Mouse (Mus musculus): ENCODE measurements around the gene Slc1a1. TPM values are rescaled to one million over a fixed set of nuclear protein-coding genes. Genes with fewer than 3 reads are reported as not detected.

Gene Slc1a1
- polyA plus RNA-seq, 1 experiment from 2014 or later = 0.09 TPM

DNA sequence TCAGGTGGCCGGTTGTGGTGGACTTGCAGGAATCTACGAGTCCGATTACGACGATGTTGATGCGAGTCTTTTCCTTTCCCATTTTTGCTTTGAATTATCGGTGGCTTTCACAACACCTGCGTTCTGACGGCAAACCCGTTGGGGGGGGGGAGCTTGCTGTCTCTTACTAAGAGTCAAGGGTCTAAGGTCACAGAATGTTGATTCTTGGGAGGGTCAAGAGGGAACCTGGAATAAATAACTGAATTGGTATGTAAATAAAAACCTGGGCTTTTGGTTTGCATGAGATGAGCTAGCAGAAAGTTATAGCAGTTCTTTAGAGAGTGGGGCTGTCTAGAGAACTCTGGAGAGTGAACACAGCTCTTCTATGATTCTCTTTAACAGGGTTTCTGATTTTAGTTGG lies 28.8 kb downstream of the Slc1a1 start:
- Histone ChIP-seq H3K9me3 (ENCODE audit: low read length) (no peaks in the 10 kb centered on the region), H3K4me2 (ENCODE audit: low read depth, low read length) (no peak overlapping the region), H3K4me1 (ENCODE audit: insufficient read depth) (no peaks in the 10 kb centered on the region), H3K36me3 (replicated peaks; ENCODE audit: insufficient read depth, low read length) (no peaks in the 10 kb centered on the region), H3K9ac (replicated peaks) (no peak overlapping the region), H3K4me3 (ENCODE audit: low read depth, low read length) (no peak overlapping the region), H3K27me3 (ENCODE audit: insufficient read depth, low read length) (no peaks in the 10 kb centered on the region), H3K27ac (ENCODE audit: low read depth) (no peak overlapping the region)
- no peak for TF ChIP-seq CTCF (IDR thresholded peaks at IDR 0.05; ENCODE audit: low read depth)
- no peak for TF ChIP-seq EP300 (IDR thresholded peaks at IDR 0.05; ENCODE audit: low read depth)
- 80% methylated on average over 10 of the region's 10 CpGs for WGBS (ENCODE audit: insufficient replicate concordance)
- ATAC-seq = no peak
- no peak for DNase-seq

DNA sequence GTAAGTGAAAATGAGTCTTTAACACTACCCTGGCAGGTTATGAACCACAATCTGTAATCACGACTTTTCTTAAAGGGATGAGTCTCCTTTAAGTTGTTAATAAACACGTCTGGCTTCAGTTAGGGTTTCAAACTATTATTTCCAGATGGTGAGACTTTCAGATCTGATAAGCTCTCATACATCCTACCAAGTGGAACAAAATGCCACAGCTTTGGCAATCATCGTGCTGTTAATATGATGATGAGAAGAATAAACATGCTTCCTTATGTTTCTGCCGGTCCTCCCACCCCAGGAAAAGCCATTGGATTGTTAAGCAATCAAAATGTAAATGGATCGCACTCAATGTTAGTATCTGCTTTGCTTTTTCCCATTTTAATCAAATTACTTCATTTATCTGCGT lies 30.1 kb downstream of the Slc1a1 start:
- Histone ChIP-seq H3K4me2 (ENCODE audit: low read depth, low read length) (no peak overlapping the region), H3K9me3 (ENCODE audit: low read length) (no peaks in the 10 kb centered on the region), H3K36me3 (replicated peaks; ENCODE audit: insufficient read depth, low read length) (no peaks in the 10 kb centered on the region), H3K4me1 (ENCODE audit: insufficient read depth) (no peaks in the 10 kb centered on the region), H3K27me3 (ENCODE audit: insufficient read depth, low read length) (no peaks in the 10 kb centered on the region), H3K9ac (replicated peaks) (no peak overlapping the region), H3K4me3 (ENCODE audit: low read depth, low read length) (no peak overlapping the region), H3K27ac (ENCODE audit: low read depth) (no peak overlapping the region)
- 73% methylated on average over 6 of the region's 6 CpGs for WGBS (ENCODE audit: insufficient replicate concordance)
- DNase-seq = no peak
- no peak for TF ChIP-seq CTCF (IDR thresholded peaks at IDR 0.05; ENCODE audit: low read depth)
- no peak for TF ChIP-seq EP300 (IDR thresholded peaks at IDR 0.05; ENCODE audit: low read depth)
- no peak for ATAC-seq

DNA sequence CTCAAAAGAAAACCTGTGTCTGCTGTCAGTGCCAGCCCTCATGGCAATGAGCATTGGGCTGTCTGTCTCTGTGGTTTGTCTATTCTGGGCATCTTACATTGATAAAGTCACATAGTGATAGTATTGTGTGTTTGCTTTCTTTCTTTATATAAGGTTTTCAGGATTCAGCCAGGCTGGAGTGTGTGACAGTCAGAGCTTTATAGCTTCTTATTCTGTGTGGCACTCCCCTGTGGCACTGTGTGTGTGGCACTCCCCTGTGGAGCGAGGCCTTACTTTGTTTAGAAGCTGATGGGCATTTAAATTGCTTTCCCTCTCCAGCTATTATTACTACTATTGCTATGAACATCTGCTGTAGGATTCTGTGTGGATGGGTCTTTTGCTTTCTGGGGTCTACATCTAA lies 30.7 kb downstream of the Slc1a1 start:
- no peaks in the 10 kb centered on the region for H3K27me3 ChIP-seq (ENCODE audit: insufficient read depth, low read length)
- no peaks in the 10 kb centered on the region for H3K4me1 ChIP-seq (ENCODE audit: insufficient read depth)
- no peak overlapping the region for H3K27ac ChIP-seq (ENCODE audit: low read depth)
- WGBS (ENCODE audit: insufficient replicate concordance) = 69% methylated on average over 1 of the region's 1 CpGs
- H3K9me3 ChIP-seq (ENCODE audit: low read length) = no peaks in the 10 kb centered on the region
- TF ChIP-seq CTCF (IDR thresholded peaks at IDR 0.05; ENCODE audit: low read depth) = no peak
- no peak for TF ChIP-seq EP300 (IDR thresholded peaks at IDR 0.05; ENCODE audit: low read depth)
- no peak overlapping the region for H3K9ac ChIP-seq (replicated peaks)
- no peak overlapping the region for H3K4me2 ChIP-seq (ENCODE audit: low read depth, low read length)
- ATAC-seq (no peak), DNase-seq (no peak)
- no peaks in the 10 kb centered on the region for H3K36me3 ChIP-seq (replicated peaks; ENCODE audit: insufficient read depth, low read length)
- H3K4me3 ChIP-seq (ENCODE audit: low read depth, low read length) = no peak overlapping the region

DNA sequence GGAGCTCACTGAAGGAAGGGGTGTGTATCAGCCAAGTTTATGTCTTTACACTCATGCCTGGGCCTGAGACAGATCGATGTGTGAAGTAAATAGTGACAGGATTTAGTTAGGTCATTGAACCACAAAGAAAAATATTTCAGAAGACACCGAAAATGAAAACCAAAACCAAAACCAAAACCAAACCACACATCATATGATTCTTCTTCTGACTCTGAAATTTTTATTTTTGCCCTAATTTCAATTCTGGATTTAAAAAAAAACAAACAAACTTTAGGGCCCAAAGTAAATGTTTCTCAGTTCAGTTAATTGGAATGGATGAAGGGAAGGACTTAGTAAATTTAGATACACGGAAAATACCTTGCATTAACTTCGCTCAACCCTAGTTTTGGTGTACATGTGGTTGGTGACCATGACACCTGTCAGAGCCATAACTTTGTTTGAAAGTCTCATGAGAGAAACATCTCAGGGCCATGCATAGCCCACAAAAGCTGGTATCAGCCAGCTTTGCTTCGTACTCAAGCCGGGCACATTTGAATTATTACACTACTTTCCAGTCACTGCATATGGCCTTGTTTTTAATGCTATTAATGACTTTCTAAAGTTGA lies 34.5 kb downstream of the Slc1a1 start:
- ATAC-seq (no peak), DNase-seq (no peak)
- H3K9me3 ChIP-seq (ENCODE audit: low read length) = no peaks in the 10 kb centered on the region
- H3K36me3 ChIP-seq (replicated peaks; ENCODE audit: insufficient read depth, low read length) = no peaks in the 10 kb centered on the region
- no peak overlapping the region for H3K9ac ChIP-seq (replicated peaks)
- no peak overlapping the region for H3K27ac ChIP-seq (ENCODE audit: low read depth)
- no peak for TF ChIP-seq CTCF (IDR thresholded peaks at IDR 0.05; ENCODE audit: low read depth)
- no peak for TF ChIP-seq EP300 (IDR thresholded peaks at IDR 0.05; ENCODE audit: low read depth)
- 76% methylated on average over 6 of the region's 6 CpGs for WGBS (ENCODE audit: insufficient replicate concordance)
- no peaks in the 10 kb centered on the region for H3K27me3 ChIP-seq (ENCODE audit: insufficient read depth, low read length)
- no peak overlapping the region for H3K4me2 ChIP-seq (ENCODE audit: low read depth, low read length)
- H3K4me3 ChIP-seq (ENCODE audit: low read depth, low read length) = no peak overlapping the region
- no peaks in the 10 kb centered on the region for H3K4me1 ChIP-seq (ENCODE audit: insufficient read depth)

DNA sequence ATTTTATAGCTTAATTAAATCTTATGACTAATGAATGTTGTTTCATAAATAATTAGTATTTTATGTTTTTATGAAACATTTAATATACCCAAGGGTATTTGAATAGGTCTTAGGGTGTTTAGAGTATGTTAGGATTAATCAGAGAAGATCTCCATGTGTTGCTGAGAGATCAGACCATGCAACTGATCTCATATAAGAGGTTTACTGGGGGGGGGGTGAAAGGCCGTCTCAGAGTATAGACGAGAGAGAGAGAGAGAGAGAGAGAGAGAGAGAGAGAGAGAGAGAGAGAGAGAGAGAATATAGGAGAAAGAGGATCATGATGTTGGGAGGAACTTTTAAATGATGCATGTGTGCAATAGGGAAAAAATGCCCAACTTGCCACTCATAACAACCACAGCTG lies 35.5 kb downstream of the Slc1a1 start:
- H3K27me3 ChIP-seq (ENCODE audit: insufficient read depth, low read length) = no peaks in the 10 kb centered on the region
- H3K4me1 ChIP-seq (ENCODE audit: insufficient read depth) = no peaks in the 10 kb centered on the region
- no peak for ATAC-seq
- no peak overlapping the region for H3K27ac ChIP-seq (ENCODE audit: low read depth)
- DNase-seq = no peak
- no peak overlapping the region for H3K9ac ChIP-seq (replicated peaks)
- TF ChIP-seq EP300 (IDR thresholded peaks at IDR 0.05; ENCODE audit: low read depth) (no peak), CTCF (IDR thresholded peaks at IDR 0.05; ENCODE audit: low read depth) (no peak)
- WGBS (ENCODE audit: insufficient replicate concordance) = 64% methylated on average over 2 of the region's 2 CpGs
- H3K4me3 ChIP-seq (ENCODE audit: low read depth, low read length) = no peak overlapping the region
- H3K36me3 ChIP-seq (replicated peaks; ENCODE audit: insufficient read depth, low read length) = no peaks in the 10 kb centered on the region
- no peak overlapping the region for H3K4me2 ChIP-seq (ENCODE audit: low read depth, low read length)
- H3K9me3 ChIP-seq (ENCODE audit: low read length) = no peaks in the 10 kb centered on the region

DNA sequence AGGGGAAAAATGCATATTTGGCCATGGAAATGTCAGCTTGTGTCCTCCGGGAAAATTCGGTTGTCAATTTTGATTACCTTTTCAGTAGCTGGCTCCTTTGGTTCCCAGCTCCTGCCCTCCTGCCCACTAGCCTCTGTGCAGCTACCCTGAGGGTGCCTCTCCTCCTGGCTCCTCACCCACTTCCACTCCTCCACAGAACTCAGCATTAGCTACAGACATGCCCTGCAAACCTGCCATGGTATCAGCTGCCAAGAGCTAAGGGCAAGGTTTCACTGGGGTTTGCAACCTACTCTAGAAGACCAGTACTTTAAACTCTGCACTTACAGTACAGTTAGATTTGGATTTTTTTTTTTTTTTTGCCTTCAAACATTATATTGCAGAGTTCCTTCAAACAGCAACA lies 44.6 kb downstream of the Slc1a1 start:
- WGBS (ENCODE audit: insufficient replicate concordance) = 81% methylated on average over 2 of the region's 2 CpGs
- TF ChIP-seq EP300 (IDR thresholded peaks at IDR 0.05; ENCODE audit: low read depth) = no peak
- no peak overlapping the region for H3K9ac ChIP-seq (replicated peaks)
- no peak overlapping the region for H3K27ac ChIP-seq (ENCODE audit: low read depth)
- no peak for ATAC-seq
- H3K4me1 ChIP-seq (ENCODE audit: insufficient read depth) = no peaks in the 10 kb centered on the region
- H3K9me3 ChIP-seq (ENCODE audit: low read length) = no peaks in the 10 kb centered on the region
- H3K4me3 ChIP-seq (ENCODE audit: low read depth, low read length) = no peak overlapping the region
- H3K4me2 ChIP-seq (ENCODE audit: low read depth, low read length) = no peak overlapping the region
- no peaks in the 10 kb centered on the region for H3K27me3 ChIP-seq (ENCODE audit: insufficient read depth, low read length)
- no peaks in the 10 kb centered on the region for H3K36me3 ChIP-seq (replicated peaks; ENCODE audit: insufficient read depth, low read length)
- no peak for DNase-seq

DNA sequence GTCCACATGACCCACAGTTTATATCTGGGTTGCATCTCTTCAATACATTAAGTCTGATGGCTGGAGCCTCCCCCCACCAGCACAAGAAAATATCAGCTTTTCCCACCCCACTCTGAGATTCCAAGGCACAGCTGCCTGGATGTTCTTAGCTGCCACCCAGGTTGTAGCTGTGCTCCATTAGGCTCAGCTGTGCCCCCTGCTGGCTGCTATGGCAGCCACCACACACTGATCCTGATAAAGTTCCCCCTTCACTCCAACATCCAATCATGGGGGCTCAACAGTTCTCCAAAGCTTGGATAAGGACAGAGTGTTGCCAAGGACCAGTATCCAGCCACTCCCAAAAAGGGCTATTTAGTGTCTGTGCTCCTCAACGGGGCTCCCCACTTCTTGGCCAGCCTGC lies 48.3 kb downstream of the Slc1a1 start:
- no peaks in the 10 kb centered on the region for H3K4me1 ChIP-seq (ENCODE audit: insufficient read depth)
- ATAC-seq (no peak), DNase-seq (peak; percentile 51)
- H3K27me3 ChIP-seq (ENCODE audit: insufficient read depth, low read length) = no peaks in the 10 kb centered on the region
- H3K27ac ChIP-seq (ENCODE audit: low read depth) = no peak overlapping the region
- no peaks in the 10 kb centered on the region for H3K9me3 ChIP-seq (ENCODE audit: low read length)
- TF ChIP-seq EP300 (IDR thresholded peaks at IDR 0.05; ENCODE audit: low read depth) = no peak
- TF ChIP-seq CTCF (IDR thresholded peaks at IDR 0.05; ENCODE audit: low read depth) = peak; percentile 69
- WGBS (ENCODE audit: insufficient replicate concordance) = 68% methylated on average over 1 of the region's 1 CpGs
- H3K4me3 ChIP-seq (ENCODE audit: low read depth, low read length) = no peak overlapping the region
- no peaks in the 10 kb centered on the region for H3K36me3 ChIP-seq (replicated peaks; ENCODE audit: insufficient read depth, low read length)
- H3K9ac ChIP-seq (replicated peaks) = no peak overlapping the region
- no peak overlapping the region for H3K4me2 ChIP-seq (ENCODE audit: low read depth, low read length)
